Mouse (Mus musculus): ENCODE results near the gene Vmn2r107. TPM values are rescaled to one million over a fixed set of nuclear protein-coding genes. Genes with fewer than 3 reads are reported as not detected.

Vmn2r107 gene
- total RNA-seq (2021), result not detected
- long read RNA-seq, experiment 1, result 0 reads
- long read RNA-seq, experiment 2, result 0 reads

- no peak for DNase-seq (ENCODE audit: low spot score in 2 of 2)
Observed at GRCm38 (mm10) chr17:20344942-20345341, at the start of gene Vmn2r107. Gene Vmn2r107, plus strand, starts transcription at chr17:20345242.

GRCm38 (mm10) chr17:20305790-20306189 lies 39.3 kb upstream of the Vmn2r107 start:
- no peak for DNase-seq (ENCODE audit: low spot score in 2 of 2)

GRCm38 (mm10) chr17:20399105-20399504 lies 54.1 kb downstream of the Vmn2r107 start:
- DNase-seq (ENCODE audit: low spot score in 2 of 2), result no peak

GRCm38 (mm10) chr17:20413846-20414245 lies 68.8 kb downstream of the Vmn2r107 start, which contains the start of gene Vmn1r224:
Gene Vmn1r224, plus strand, starts transcription at chr17:20414146.
- no peak for DNase-seq (ENCODE audit: low spot score in 2 of 2)

Other genes with a start within 250 kb of the Vmn2r107 start
- not detected for gene Fpr-rs7, start 231.0 kb upstream of the Vmn2r107 start, total RNA-seq (2021)
- gene Fpr-rs6, start 162.1 kb upstream of the Vmn2r107 start, total RNA-seq (2021), result not detected
- not detected for gene Vmn2r105, start 110.2 kb upstream of the Vmn2r107 start, total RNA-seq (2021)
- gene Vmn2r106, start 59.7 kb upstream of the Vmn2r107 start, total RNA-seq (2021), result not detected
- gene Vmn1r224, start 68.9 kb downstream of the Vmn2r107 start, total RNA-seq (2021), result not detected
- under 1 TPM; 0.05 TPM for gene Vmn2r108, start 136.1 kb downstream of the Vmn2r107 start, total RNA-seq (2021)
- gene Vmn1r225, start 152.9 kb downstream of the Vmn2r107 start, total RNA-seq (2021), result not detected
- gene Vmn2r109, start 219.5 kb downstream of the Vmn2r107 start, total RNA-seq (2021), result not detected